Mouse (Mus musculus): ENCODE data around the gene Ttc23.

The Ttc23 gene

DNA sequence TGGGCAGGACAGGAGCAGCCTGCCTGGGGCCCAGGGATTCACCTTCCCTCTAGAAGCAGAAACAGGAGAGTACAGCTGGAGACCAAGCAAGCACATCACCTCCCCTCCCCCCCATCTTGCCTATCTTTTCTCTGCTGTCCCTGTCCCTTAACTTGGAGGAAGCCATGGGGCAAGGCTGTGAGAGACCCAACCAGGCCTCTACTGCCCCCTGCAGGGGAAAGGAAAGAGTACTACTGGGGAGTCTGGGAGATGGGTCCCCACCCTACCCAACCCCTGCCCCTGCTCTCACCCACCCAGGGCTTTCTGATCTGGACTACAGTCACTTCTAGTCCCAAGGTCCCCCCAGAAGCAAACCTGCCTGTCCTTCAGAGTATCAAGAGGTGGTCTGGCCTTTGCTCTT, 53.6 kb downstream of the Ttc23 start:
- peak; percentile 8 for DNase-seq

DNA sequence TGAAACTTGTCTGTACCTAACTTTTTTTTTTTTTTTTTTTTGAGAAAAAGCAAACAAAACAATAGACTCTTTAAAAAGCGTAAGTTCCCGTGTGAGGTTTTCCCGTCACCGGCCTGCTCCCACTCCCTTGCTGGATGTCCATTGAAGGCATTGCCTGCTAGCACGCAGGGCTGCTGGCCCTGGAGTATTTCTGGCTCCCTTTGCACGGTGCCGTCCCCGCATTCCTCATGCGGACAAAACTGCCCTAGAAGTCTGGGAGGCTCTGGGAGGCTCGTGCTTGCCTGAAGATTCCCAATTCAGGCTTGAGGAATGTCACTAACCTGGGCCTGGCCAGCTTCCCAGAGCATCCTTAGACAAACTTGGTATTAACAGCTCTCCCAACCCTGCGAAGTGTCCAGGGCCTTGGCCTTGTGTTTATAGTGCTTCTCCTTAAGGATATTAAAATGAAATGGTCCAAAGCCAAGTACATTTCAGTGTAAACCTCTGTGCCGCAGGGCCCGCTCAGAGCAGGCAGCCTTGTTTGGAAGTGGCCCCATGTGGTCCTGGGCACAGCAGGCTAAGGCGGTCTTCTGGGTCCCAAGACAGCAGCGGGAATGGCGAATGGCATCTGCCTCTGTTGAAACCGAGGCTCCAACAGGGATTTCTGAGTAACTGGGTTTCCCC, 54.2 kb downstream of the Ttc23 start:
- no peak for DNase-seq

DNA sequence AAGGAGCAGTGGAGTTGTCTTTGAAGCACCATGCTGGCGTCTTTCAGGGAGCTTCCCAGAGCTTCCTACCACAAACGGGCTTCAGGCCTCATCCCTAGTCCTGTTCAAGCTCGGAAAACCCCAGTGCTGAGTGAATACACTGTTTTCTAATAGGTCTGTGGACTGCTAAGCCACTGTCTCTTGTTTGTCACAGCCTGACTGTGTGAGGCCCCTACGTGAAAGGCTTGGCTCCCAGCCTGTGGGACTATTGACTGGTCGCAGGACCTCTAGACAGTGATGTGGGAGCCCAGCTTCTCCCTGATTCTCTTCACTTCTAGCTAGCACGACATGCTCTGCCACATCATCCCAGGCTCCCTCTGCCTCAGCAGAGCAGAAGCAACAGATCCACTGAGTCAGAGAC, 61.0 kb downstream of the Ttc23 start:
- DNase-seq = no peak

DNA sequence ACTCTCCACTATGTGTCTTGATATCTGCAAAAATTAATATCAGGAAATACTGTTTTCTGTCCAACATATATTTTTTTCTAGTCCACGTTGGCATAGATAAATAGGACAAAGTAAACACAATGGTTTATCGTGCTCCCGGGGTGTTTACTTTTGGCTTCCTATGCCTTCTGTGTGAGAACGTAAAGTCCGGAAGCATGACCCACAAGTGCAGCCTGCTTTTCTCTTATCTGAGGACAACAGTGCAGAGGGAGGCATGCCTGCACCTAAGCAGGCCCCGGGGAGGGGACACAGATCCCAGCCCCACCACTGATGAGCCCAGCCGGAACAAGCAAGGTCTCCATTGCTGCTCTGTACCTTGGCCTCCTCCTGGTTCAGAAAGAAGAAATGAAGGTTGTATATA, 63.0 kb downstream of the Ttc23 start:
- DNase-seq = no peak

DNA sequence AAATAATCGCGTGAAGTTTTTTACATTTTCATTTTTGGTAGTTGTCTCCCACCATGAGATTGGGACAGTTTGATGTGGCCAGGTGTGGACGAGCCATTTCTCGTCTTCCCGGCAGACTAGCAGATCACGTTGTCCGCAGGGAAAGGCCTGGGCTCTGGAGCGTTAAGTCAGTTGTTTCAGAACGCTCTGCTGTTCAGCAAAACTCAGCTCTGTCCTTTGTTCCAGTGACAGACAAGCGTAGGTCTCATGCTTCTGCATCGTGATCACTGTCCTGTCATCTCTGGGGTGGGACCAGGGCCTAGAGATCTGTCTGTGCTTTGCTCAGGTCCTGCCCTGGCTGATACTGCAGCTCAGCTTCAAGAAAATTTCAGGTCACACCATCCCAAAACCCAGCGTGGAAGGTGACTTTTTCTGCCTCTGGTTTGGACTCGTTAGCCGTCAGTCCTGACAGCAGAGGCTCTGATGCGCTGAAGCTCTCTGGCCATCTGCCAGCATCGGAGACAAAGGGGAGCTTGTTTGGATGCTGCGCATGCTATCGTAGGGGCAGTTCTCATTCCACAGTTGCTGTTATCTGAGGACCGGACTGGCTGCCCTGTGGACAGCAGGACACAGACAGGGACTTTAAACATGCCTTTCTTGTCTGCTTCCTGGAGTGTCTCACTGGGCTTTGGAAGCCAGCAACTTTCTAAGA, 66.8 kb downstream of the Ttc23 start:
- peak; percentile 22 for DNase-seq

DNA sequence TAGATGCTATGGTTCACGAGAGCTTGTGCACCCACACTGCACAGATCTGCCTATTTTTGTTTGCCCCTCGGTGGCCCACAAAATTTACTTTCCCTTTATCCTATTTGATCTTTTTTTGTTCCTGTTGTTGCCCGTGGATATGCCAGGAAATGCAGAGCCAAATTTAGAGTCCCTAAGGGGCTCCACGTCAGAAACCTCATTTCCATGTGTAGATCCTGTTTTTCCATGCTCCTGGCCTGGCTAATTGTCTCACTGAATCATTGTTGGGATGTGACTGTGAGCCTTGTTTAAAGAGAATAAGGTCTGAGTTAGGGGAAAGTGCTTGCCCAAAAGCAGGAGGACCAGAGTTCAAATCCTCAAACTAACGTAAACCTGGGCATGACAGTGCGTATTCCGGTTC, 68.0 kb downstream of the Ttc23 start:
- DNase-seq = no peak

DNA sequence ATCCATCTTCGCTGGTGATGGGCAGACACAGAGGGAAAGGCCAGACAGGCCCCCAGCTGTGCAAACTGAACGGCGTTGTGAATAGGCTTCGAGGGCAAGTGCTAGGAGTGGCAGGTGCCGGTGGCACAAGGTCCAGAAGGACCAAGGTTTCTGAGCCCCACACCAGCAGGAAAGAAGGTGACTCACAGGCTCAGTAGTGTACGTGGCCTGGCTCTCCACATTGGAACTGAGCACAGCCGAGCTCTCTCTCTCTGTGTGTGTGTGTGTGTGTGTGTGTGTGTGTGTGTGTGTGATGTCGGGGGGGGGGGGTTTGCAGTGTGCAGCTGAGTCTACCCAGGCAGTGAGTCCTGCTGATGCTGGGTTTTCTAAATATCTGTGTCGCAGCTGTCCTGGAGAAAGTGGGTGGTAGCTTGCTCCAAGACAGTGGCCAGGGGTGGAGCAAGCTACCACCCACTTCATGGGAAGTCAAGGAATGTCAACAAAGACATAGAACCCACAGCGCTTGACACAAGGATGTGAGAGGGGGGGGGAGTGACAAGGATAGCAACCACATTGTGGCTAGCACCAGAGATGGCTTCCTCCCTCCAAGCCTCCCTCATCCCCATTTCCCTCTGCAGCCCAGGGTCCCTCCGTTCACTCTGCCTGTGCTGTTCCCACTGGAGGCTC, 69.1 kb downstream of the Ttc23 start:
- no peak for DNase-seq

DNA sequence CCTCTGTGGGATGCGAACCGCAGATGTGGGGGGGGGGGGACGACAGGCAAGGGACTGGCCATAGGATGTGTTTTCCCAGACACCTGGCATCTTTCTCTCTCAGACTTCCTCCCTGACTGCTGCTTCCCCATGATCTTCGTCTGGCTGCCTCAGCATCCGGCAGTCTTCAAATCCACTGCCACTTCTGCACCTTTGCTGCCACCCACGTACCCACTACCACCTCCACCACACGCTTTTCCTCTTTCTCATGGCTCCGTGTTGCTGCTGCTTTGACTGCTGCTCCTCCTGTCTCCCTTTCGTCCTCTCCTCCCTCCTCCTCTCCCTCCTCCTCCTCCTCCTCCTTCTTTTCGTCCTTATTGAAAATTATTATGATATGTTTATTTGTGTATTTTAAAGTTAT, 69.7 kb downstream of the Ttc23 start:
- no peak for DNase-seq

DNA sequence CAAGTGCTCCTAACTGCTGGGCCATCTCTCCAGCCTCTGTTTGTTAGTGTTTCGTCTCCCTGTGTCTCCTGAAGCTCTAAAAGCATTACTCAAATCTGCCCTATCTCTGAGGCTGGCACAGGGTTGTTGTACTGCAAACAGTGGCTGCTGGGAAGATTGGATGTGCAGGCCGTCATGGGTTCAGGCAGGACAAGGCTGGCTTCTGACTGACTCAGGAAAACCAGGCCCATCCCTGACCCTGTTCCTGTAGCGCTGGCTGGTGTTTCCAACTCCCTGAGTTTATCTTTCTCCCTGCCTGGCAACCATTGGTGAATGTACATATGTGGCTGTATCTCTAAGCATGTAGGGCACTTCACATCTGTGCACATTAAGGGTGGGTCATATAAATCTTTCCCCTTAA, 70.3 kb downstream of the Ttc23 start:
- DNase-seq = no peak

DNA sequence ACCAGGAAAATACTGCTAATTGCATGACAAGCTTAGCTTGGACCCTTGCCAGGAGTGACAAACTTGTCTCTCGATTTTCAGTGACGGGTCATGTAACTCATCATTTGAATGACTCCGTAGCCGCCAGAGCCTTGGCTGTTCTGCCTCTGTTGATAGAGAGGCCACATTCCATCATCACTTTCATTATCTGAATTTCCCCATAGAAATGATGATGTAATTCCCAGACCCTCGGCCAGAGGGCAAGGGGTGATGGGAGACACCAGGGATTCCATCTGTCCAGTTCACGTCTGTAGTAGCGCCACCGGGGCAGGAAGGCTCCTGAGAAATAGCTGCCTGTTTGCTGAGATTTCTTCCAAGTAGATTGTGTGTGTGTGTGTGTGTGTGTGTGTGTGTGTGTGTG, 71.6 kb downstream of the Ttc23 start:
- DNase-seq = no peak

DNA sequence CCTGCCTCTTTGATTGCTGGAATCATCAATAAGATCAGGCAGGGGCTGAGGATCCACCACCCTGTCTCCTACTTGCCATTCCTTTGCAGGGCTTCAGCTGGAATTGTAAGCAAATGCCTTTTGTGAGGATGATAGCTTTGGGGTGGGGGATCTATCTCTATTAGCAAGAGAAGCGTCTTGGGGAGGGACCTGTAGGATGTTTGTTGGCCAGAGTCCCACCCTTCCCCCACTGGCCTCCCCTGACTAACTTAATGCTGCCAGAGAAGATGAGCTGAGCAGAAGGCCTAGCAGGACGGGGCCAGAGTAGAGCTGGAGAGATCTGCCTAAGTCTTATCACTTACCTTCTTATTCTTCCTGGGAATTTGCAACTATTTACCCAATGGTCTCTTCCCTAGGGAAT, 75.0 kb downstream of the Ttc23 start:
- DNase-seq = no peak

DNA sequence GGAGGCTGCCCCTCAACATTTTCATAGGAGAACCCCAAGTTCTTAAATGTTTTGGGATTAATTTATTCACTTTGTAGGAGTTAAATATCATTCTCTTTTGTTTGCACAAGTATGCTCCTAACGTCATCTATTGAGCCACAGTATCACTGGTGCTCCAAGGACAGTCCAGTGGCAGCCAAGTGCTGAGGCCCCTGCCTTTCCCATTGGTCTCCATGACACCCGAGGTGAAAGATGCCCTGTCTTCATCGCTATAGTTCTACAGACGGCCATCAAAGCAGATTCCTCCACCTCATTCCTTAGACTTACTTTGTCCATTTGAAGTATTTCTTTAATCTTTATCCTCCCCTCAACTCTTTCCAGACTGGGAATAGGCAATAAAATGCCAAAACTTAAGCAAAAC, 77.3 kb downstream of the Ttc23 start:
- no peak for DNase-seq

DNA sequence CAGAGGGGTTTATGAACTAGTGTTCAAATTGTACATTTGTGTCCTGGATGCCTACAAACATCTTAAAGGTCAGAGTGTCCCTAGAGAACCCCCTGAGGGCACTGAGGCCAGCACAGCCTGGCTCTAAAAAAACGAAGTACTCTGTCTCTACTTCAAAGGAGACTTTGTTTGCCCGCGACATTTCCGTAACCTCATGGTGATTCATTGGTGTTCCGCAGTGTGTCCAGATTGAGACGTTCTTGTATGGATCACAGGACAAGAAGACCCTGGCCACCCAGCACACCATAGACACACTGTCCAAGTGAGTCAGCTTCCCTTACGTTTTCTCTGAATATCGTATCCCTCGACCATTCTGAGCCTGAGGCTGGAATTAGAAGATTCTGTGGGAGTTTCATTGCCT, 77.8 kb downstream of the Ttc23 start:
- no peak for DNase-seq

DNA sequence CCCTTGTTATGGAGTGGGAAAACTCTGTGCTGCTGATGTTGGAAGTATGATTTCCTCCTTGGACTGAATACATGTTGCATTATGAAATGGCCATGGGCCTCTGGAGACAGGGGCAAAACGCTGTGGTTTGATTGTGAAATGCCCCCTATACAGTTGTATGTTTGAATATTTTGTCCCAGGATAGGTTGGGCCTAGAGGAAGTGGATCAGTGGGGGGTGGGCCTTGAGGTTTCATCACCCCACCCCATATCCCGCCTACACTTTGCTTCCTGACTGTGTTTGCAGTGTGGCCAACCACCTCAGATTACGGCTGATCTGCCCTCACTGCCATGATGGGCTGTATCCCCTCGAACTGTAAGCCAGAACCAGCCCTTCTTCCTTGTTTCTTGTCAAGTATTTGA, 81.0 kb downstream of the Ttc23 start:
- no peak for DNase-seq

DNA sequence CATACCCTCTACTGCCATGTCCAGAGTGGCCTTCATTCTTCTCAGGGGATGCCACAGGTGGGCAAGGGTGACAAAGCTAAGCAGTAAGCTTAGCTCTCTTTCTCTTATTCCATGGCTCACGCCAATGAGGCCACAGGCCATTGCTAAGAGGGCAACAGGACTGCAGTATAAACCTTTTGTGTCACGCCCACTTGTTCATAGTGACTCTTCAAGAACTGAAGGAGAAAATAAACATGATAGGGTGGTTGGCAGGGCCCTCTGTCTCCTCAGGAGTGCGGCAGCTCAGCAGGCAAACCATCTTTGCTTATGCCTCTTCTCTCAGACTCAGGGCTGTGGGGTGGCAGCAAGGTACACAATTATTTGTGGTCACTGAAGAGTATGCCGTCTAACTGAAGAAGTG, 81.6 kb downstream of the Ttc23 start:
- no peak for DNase-seq

DNA sequence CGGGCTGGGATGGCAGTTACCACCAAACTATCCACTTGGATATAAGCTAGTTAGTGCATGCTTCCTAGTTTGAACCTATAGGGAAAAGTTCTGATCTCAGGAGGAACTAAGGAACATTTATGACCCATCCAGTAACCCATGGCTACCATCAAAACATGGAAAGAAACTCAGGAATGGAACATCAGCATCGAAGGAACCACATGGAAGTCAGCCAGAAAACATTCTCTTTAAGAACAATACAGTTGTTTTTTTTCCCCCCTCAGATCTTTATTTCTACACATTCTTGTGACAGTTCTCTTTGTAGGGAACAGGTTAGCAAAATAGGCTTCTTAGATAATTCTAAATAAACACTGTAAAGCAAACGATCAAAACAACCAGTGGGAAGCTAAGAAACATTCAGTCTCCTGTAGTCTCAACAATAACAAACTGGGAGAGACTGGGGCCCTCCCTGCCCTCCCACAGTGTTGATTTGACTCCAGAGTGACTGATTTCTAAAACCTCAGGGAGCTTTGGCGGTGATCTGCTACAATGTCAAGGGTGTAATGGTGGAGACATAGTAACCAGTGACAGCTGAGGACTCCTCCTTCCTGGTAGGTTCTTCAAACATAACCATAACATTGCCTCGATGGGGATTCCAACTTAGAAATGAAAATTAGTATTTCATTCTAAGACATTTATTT, 83.4 kb downstream of the Ttc23 start:
- DNase-seq = no peak

DNA sequence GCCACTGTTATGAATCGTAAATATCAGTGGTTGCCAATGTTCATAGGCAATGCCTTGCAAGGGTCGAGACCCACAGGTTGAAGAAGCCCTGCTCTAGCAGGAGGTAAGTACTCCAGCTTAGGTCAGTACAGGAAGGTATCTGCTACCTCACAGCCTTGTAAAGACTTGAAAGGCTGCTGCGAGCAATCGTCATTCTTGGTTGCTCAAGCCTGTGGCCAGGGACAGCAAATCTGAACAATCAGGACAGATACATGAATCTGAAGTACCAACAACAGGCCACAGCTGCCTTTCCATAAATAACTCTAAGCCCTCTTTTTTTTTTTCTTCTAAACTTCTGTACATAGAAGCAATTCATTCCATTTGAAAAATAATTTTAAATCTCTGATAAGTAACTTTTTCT, 85.1 kb downstream of the Ttc23 start:
- DNase-seq = no peak

DNA sequence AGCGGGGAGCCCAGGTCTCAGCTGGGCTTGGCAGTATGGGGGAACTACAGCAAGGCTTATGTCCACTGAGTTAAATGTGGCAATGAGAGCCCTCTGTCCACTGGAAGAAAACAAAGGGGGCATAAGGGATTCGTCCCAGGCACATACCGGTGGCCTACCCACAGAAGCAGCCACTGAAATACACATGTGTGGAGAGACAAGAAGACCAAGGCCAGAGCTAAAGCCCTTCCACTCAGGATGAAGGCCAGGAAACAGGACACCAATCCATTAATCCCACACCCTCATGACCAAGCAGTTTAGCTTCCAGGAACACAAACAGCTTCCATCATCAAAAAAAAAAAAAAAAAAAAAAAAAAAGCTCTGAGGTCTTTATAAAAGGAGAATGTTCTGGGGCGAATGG, 93.2 kb downstream of the Ttc23 start:
- DNase-seq = no peak

DNA sequence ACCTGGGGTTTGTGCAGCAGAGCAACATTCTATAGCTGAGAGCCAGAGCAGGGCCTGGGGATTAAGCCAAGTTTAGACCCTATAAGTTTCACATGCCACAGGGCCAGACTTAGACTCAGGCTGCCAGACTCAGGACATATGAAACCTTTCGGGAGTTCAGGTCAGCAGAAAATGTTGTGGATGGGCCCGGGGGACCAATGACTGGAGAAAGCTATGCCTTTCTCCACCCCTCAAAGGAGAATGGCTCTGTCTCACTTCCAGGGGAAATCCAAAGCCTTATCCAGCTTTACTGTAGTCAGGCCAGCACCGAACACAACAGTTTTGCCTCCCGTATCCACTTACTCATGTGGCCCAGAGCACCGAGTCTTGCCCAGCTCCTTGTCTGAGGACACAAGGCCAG, 93.6 kb downstream of the Ttc23 start:
- DNase-seq = no peak

DNA sequence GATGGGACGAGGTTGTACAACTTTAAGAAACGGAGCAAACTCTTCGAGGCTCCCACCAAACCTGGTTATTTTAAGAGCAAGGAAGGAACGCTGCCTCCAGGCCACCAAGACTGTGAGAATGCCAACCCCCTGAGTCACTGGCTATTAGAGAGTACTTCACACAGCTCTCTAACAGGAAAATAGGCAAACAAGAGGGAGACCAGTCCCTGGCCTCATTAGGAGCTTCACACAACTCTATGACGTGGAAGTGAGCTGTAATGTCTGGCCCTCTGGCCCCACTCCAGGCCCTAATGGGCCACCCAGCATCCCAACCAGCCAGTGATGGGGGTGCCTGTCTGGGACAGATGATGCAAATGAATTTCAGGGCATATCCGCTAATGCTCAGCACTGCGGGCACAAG, 94.5 kb downstream of the Ttc23 start:
- DNase-seq = no peak

DNA sequence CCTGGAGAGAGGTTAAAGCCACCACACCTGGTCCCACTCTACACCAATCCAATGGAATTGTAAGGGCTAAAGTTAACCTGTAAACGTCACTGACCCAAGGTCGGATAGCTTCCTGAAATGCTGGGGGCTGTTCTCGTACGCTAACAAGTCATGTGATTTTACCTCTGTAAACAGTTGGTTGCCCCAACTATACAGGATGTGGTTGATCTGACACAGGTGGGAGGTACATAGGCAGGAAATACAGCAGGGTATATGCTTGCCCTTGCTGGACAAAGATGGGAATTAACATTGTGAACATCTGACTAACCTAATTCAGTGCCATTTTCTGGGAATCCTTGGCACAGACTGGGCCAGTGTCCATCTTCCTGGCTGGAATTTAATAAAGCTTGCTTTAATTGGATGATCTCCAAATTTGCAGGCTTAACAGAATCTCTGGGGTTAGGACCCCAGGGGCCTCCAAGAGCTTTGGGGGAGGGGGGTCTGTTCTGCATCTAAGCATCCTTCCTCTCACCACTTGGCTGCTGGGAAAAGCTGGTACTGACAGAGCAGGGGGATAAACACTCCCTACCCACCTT, 100.6 kb downstream of the Ttc23 start:
- no peak for DNase-seq

DNA sequence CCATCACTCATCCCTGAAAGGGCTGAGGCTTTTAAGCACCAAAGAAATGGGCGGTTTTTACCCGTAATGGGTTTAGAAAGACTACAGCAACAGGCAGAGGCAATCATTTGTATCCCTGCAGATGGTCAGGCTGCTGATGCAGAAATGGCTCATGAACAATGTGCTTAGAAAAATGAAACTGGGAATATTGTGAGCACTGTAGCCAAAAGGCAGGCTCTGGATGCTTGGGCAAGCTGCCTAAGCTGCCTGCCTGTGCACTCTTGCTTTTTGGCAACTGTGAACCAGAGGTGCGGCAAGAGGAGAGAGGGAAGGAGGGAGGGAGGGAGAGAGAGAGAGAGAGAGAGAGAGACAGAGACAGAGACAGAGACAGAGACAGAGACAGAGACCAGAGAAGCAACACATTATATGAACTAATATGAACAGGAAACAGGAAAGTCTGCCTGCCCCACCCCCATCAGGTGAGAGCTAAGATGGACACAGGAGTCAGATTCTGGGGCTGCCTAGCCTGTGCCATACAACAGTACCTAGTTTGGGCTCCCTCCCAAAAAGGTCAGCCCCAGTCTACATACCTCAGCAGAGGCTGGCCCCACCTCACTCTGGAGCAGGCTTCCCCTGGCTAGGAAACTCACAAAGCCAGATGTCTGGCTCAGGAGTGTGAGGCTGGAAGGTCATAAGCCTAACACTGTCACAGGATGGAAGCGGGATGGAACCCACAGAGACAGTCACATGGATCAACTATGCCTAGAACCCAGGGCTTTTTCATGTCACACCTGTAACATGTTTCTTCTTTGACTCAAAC, 102.4 kb downstream of the Ttc23 start:
- DNase-seq = no peak

DNA sequence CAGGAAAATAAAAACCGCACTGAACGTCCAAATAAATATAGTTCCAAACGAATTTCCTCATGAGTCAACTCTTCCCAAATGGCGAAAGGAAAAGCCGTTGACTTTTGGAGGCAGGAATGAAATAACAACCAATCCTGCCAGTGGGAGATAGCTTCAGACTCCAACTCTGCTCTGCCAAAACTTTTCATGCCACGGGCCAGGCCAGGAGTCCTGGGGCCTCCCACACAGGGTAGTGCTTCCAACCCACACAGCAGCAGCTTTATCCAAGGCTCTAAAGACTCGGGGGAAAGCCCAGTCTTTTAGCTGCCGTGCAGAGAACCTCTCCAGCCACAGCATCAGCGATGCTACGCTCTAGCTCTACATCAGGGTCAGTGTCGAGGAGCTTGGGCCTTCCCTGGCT, 107.4 kb downstream of the Ttc23 start:
- DNase-seq = no peak
